Mouse (Mus musculus) layer of hippocampus, postnatal 36 days (tissue): Measurements from ENCODE around the gene Traf3ip2. TPM values are rescaled to one million over a fixed set of nuclear protein-coding genes. Genes with fewer than 3 reads are reported as not detected.

ENCODE experiments used
- DNase-seq, 2 experiments: peaks; one replicate each; pipeline ENCODE4 v3.0.0; 2022
- total RNA-seq, 2 experiments: library from RNA; stranded (reverse); gene quantifications; 2 replicates each; pipeline ENCODE4 v1.2.3; 2021

Traf3ip2 gene
- total RNA-seq, 2 experiments from 2014 or later, result 2.1 to 2.5 TPM

GRCm38 (mm10) chr10:39681014-39681413, 68.3 kb downstream of the Traf3ip2 start:
- no peak for DNase-seq

- DNase-seq, result no peak
Observed at GRCm38 (mm10) chr10:39682556-39682955, 69.8 kb downstream of the Traf3ip2 start.

GRCm38 (mm10) chr10:39683481-39683880, 70.7 kb downstream of the Traf3ip2 start:
- DNase-seq, result no peak

- DNase-seq, result peak; percentile 12 to 13
Observed at GRCm38 (mm10) chr10:39686811-39687210, 74.1 kb downstream of the Traf3ip2 start.

- no peak for DNase-seq
Observed at GRCm38 (mm10) chr10:39687851-39688250, 75.1 kb downstream of the Traf3ip2 start.

- DNase-seq, result no peak
Observed at GRCm38 (mm10) chr10:39691351-39692064, 78.8 kb downstream of the Traf3ip2 start.

GRCm38 (mm10) chr10:39692152-39692551, 79.4 kb downstream of the Traf3ip2 start:
- DNase-seq, result no peak

Other genes with a start within 250 kb of the Traf3ip2 start
- 100 to 1,000 TPM; 137 to 141 TPM for gene Fyn, start 244.1 kb upstream of the Traf3ip2 start, total RNA-seq
- 10 to 100 TPM; 37.3 to 44.2 TPM for gene Rev3l, start 119.2 kb downstream of the Traf3ip2 start, total RNA-seq